Mouse (Mus musculus) myocyte (in vitro differentiated cells): Measurements from ENCODE around the gene Mphosph6. TPM values are rescaled to one million over a fixed set of nuclear protein-coding genes. Genes with fewer than 3 reads are reported as not detected.

Experiments used
- H3K27me3 ChIP-seq: one replicate; pipeline ENCODE4 v1.6.1; 2011; ENCODE audit not compliant: control insufficient read depth, insufficient read depth, insufficient read length
- H3K36me3 ChIP-seq: one replicate; pipeline ENCODE4 v1.6.1; 2011; ENCODE audit not compliant: control insufficient read depth, insufficient read depth
- H3K4me2 ChIP-seq: one replicate; pipeline ENCODE4 v1.6.1; 2011; ENCODE audit warnings: low read depth, control low read depth
- H3K4me3 ChIP-seq: one replicate; pipeline ENCODE4 v1.5.1; 2011; ENCODE audit warnings: mild to moderate bottlenecking, control low read depth, moderate library complexity
- H3K79me2 ChIP-seq: one replicate; pipeline ENCODE4 v1.6.1; 2011; ENCODE audit not compliant: control insufficient read depth, insufficient read depth
- H3ac ChIP-seq: one replicate; pipeline ENCODE4 v1.6.1; 2011; ENCODE audit not compliant: control insufficient read depth, insufficient read length
- CEBPB ChIP-seq: IDR thresholded peaks from 2 replicates; pipeline ENCODE4 v1.6.1; 2011; ENCODE audit warnings: mild to moderate bottlenecking, moderate library complexity; ENCODE audit not compliant: poor library complexity, insufficient read depth, severe bottlenecking
- E2F4 ChIP-seq: IDR thresholded peaks from one replicate; pipeline ENCODE4 v1.6.1; 2011; ENCODE audit warnings: mild to moderate bottlenecking, control low read depth, moderate library complexity; ENCODE audit not compliant: insufficient read depth
- MAX ChIP-seq: IDR thresholded peaks from one replicate; pipeline ENCODE4 v1.6.1; 2011; ENCODE audit warnings: low read depth, mild to moderate bottlenecking, control low read depth
- MYOD1 ChIP-seq, 3 experiments: IDR thresholded peaks; one replicate each; pipeline ENCODE4 v1.6.1; 2011; ENCODE audit warnings: control low read depth in 2 of 3, low read depth in 2 of 3, mild to moderate bottlenecking in 2 of 3, moderate library complexity in 1 of 3; ENCODE audit not compliant: insufficient read length in 2 of 3, control insufficient read depth in 1 of 3
- MYOG ChIP-seq, 3 experiments: IDR thresholded peaks; one replicate each; pipeline ENCODE4 v1.6.1; 2011; ENCODE audit warnings: control low read depth in 2 of 3, low read depth in 2 of 3, mild to moderate bottlenecking in 2 of 3; ENCODE audit not compliant: insufficient read length in 2 of 3, control insufficient read depth in 1 of 3, insufficient read depth in 1 of 3
- POLR2A ChIP-seq: IDR thresholded peaks from one replicate; pipeline ENCODE4 v1.6.1; 2011; ENCODE audit warnings: low read depth, mild to moderate bottlenecking, control low read depth, moderate library complexity; ENCODE audit not compliant: insufficient read length
- POLR2AphosphoS2 ChIP-seq: IDR thresholded peaks from one replicate; pipeline ENCODE4 v1.6.1; 2011; ENCODE audit warnings: low read depth, control low read depth; ENCODE audit not compliant: insufficient read length
- REST ChIP-seq: IDR thresholded peaks from one replicate; pipeline ENCODE4 v1.6.1; 2011; ENCODE audit warnings: mild to moderate bottlenecking, control low read depth, moderate library complexity; ENCODE audit not compliant: insufficient read depth, insufficient read length
- SRF ChIP-seq: IDR thresholded peaks from one replicate; pipeline ENCODE4 v1.6.1; 2011; ENCODE audit warnings: low read depth; ENCODE audit not compliant: control insufficient read depth, insufficient read length
- TCF12 ChIP-seq: IDR thresholded peaks from one replicate; pipeline ENCODE4 v1.6.1; 2011; ENCODE audit warnings: mild to moderate bottlenecking, control low read depth; ENCODE audit not compliant: poor library complexity, insufficient read depth, severe bottlenecking
- TCF3 ChIP-seq: IDR thresholded peaks from one replicate; pipeline ENCODE4 v1.6.1; 2011; ENCODE audit warnings: low read depth, control low read depth; ENCODE audit not compliant: insufficient read length
- USF1 ChIP-seq: IDR thresholded peaks from one replicate; pipeline ENCODE4 v1.6.1; 2011; ENCODE audit warnings: low read depth, mild to moderate bottlenecking, control low read depth, moderate library complexity
- polyA plus RNA-seq: library from polyadenylated mRNA; unstranded; fragments of >200 nt; fragmentation: generic; extraction: Trizol; gene quantifications from one replicate; pipeline ENCODE4 v1.2.1, GENCODE M21; 2012; ENCODE audit warnings: missing spikeins

Mphosph6 gene
- polyA plus RNA-seq = 17.2 TPM

DNA sequence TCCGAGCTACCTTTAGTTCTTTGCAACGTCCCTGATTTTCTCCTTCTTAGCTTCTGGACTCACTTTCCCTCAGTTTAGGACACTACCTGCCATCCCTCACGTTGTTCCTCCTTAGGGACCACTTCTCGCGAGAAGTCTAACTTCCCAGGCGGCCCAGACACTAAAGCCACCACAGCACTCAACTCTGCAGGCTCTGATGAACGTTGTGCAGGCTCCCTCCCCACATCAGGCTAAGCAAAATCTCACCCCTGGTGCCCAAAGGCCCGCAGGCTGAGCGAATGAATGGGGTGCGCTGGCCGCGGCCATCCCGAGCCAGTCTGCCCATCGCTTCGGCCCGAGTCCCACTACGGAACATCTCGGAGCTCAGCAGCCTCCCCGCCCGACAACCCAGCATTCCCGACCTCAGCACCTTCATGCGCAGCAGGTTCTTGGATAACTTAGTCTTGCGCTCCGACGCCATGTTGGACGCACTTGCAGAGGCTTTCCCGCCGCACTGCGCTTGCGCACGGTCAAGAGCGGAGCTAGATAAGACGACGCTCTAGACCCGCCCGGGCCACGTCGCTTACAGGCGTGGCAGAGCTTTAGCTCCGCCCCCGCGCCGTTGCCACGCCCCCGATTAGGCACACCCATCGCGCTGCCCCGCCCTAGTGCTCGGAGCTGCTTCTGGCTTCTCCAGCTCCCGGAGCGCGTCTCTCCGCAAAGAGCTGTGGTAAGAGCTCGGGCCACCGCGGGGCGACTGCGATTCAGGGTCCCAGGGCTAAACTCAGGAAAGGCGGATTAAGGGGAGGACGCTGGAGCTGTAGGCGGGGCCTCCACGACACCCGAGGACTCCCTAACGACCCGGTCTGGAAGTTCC lies at the start of gene Mphosph6:
Mphosph6 (minus strand) TSS at position 501 of the 856 bp plus-strand sequence.
- H3K4me2 ChIP-seq = peak within 1 kb of the TSS; percentile 93
- peaks cover 28% of the 10 kb centered on the region for H3K79me2 ChIP-seq
- H3K27me3 ChIP-seq = no peaks in the 10 kb centered on the region
- peaks cover 17% of the 10 kb centered on the region for H3K36me3 ChIP-seq
- H3K4me3 ChIP-seq = peak within 1 kb of the TSS; percentile 89
- peak within 1 kb of the TSS; percentile 44 for H3ac ChIP-seq
- no peak for TF ChIP-seq TCF12
- TF ChIP-seq SRF = peak; percentile 48
- TF ChIP-seq MYOD1 (IDR thresholded peaks at IDR 0.05; ENCODE audit: control insufficient read depth in 1 of 3, insufficient read length in 2 of 3, low read depth in 2 of 3) = no peak
- TF ChIP-seq POLR2A = peak; percentile 91
- TF ChIP-seq E2F4 = no peak
- TF ChIP-seq REST = no peak
- peak; percentile 75 for TF ChIP-seq POLR2AphosphoS2
- peak in 1 of 3 experiments; percentile 5 for TF ChIP-seq MYOG (IDR thresholded peaks at IDR 0.05; ENCODE audit: control insufficient read depth in 1 of 3, insufficient read depth in 1 of 3, insufficient read length in 2 of 3, low read depth in 2 of 3)
- no peak for TF ChIP-seq MAX
- no peak for TF ChIP-seq USF1
- no peak for TF ChIP-seq TCF3
- TF ChIP-seq CEBPB = no peak

DNA sequence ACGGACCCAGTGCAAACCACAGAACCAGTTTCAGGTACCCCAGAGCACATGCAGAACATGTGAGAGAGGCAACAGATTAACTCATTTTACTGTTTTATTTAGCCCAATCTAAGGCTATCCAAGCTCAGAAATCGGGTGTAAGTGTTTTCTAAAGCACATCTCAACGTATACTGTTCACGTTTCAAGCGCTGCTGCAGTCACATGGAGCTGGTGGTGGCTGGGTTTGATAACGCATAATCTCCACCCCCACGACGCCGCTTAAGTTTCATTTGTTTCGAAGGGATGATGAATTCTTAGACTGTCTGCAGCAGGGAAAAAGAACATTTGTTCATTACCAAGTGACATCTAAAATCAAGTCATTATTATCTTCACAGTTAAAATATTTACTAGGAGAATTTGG lies 48.7 kb upstream of the Mphosph6 start:
- no peak overlapping the region for H3K4me2 ChIP-seq
- H3K36me3 ChIP-seq = no peaks in the 10 kb centered on the region
- no peaks in the 10 kb centered on the region for H3K27me3 ChIP-seq
- H3K79me2 ChIP-seq = no peaks in the 10 kb centered on the region
- no peak overlapping the region for H3K4me3 ChIP-seq
- H3ac ChIP-seq = no peak overlapping the region
- TF ChIP-seq POLR2A (no peak), SRF (no peak), MYOD1 (IDR thresholded peaks at IDR 0.05; ENCODE audit: control insufficient read depth in 1 of 3, insufficient read length in 2 of 3, low read depth in 2 of 3) (no peak), POLR2AphosphoS2 (no peak), REST (no peak), MAX (no peak), TCF3 (no peak), CEBPB (no peak), E2F4 (no peak), MYOG (IDR thresholded peaks at IDR 0.05; ENCODE audit: control insufficient read depth in 1 of 3, insufficient read depth in 1 of 3, insufficient read length in 2 of 3, low read depth in 2 of 3) (no peak), TCF12 (no peak), USF1 (no peak)

DNA sequence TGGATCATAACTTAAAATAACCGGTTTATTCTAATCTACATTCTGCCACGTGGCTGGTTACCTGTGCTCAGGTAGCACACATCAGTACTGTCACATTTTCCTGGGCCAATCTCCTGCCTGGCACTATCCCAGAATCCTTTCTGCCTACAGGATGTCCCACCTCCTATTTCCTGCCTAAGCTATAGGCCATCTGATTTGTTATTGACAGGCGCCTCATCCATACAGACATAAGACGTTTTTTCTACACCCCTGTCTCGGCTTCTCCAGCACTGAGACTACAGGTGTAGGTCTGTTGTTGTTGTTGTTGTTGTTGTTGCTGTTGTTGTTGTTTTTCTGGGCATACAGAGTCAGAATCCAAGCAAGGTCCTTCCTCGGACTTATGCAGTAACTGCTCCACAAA lies 46.1 kb upstream of the Mphosph6 start:
- H3K4me2 ChIP-seq = no peak overlapping the region
- H3K36me3 ChIP-seq = no peaks in the 10 kb centered on the region
- no peak overlapping the region for H3ac ChIP-seq
- TF ChIP-seq MYOG (IDR thresholded peaks at IDR 0.05; ENCODE audit: control insufficient read depth in 1 of 3, insufficient read depth in 1 of 3, insufficient read length in 2 of 3, low read depth in 2 of 3) = no peak
- TF ChIP-seq E2F4 = no peak
- no peak for TF ChIP-seq REST
- no peak for TF ChIP-seq MAX
- no peak for TF ChIP-seq POLR2A
- TF ChIP-seq TCF12 = no peak
- no peaks in the 10 kb centered on the region for H3K79me2 ChIP-seq
- no peak overlapping the region for H3K4me3 ChIP-seq
- H3K27me3 ChIP-seq = no peaks in the 10 kb centered on the region

DNA sequence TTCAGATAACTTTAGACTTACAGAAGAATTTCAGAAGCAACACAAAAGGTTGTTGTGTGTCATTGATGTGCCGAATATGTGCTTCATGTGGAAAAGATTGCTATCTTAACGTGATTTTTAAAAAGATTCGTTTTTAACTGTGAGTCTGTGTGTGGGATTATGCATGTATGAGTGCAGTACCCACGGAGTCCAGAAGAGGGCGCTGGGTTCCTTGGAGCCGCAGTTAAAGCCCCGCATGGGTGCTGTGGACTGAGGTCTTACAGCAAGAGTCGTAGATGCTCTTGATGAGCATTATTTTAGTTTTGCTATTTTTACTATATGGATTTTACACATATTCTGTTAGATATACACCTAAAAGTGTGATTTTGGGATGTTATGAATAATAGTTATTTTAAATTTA lies 42.0 kb upstream of the Mphosph6 start:
- no peak overlapping the region for H3ac ChIP-seq

More for the DNA sequence above, 42.0 kb upstream of the Mphosph6 start:
- no peaks in the 10 kb centered on the region for H3K27me3 ChIP-seq
- no peak overlapping the region for H3K4me3 ChIP-seq
- TF ChIP-seq MYOG (IDR thresholded peaks at IDR 0.05; ENCODE audit: control insufficient read depth in 1 of 3, insufficient read depth in 1 of 3, insufficient read length in 2 of 3, low read depth in 2 of 3) (no peak), TCF12 (no peak), USF1 (no peak), CEBPB (no peak), MYOD1 (IDR thresholded peaks at IDR 0.05; ENCODE audit: control insufficient read depth in 1 of 3, insufficient read length in 2 of 3, low read depth in 2 of 3) (no peak), MAX (no peak), POLR2AphosphoS2 (no peak), SRF (no peak), TCF3 (no peak), POLR2A (no peak), REST (no peak), E2F4 (no peak)
- H3K79me2 ChIP-seq = no peaks in the 10 kb centered on the region
- H3K36me3 ChIP-seq = no peaks in the 10 kb centered on the region
- no peak overlapping the region for H3K4me2 ChIP-seq
